Mouse (Mus musculus) central nervous system, embryonic 11.5 days (tissue): ENCODE results near the gene Vmn2r117. TPM values are rescaled to one million over a fixed set of nuclear protein-coding genes. Genes with fewer than 3 reads are reported as not detected.

Experiments
- polyA plus RNA-seq: library from polyadenylated mRNA; depleted of rRNA; stranded (reverse); fragments of >200 nt; gene quantifications from 2 replicates; pipeline ENCODE4 v1.2.3, GENCODE M21; 2012; rRNA removed

Vmn2r117 gene
- not detected in 2 replicates for polyA plus RNA-seq

DNA sequence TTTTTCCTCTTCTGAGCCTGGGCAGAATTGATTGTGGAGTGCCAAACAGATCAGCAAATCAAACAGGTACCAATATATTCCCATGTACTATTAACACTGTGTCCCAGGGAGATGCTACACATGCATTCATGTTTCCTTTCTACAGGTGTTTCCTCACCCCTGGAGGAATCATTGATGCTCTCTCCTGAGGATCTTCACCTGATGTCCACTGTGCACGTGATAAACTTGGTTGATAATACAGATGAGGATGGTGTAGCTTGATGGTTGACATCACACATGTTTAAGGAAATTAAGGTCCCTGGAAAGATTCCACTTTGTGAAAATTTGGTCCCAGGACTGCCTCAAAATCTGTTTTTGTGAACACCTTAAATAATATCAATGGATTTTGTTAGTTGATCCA lies at the start of gene Vmn2r117:
TSS of gene Vmn2r117 (minus strand) at position 101 of the 400 bp plus-strand sequence.

Other genes starting within 250 kb of the Vmn2r117 start
- not detected in 2 replicates for gene Vmn2r114, start 167.2 kb downstream of the Vmn2r117 start, polyA plus RNA-seq
- gene Vmn2r115, start 136.0 kb downstream of the Vmn2r117 start, polyA plus RNA-seq: not detected in 2 replicates
- not detected in 2 replicates for gene Vmn2r116, start 95.1 kb downstream of the Vmn2r117 start, polyA plus RNA-seq
- gene Zfp213, start 84.5 kb upstream of the Vmn2r117 start, polyA plus RNA-seq: 16.3 and 16.4 TPM in 2 replicates
- 30.8 and 32.9 TPM in 2 replicates for gene Zfp13, start 119.8 kb upstream of the Vmn2r117 start, polyA plus RNA-seq
- gene Zscan10, start 121.2 kb upstream of the Vmn2r117 start, polyA plus RNA-seq: 0.38 and 0.57 TPM in 2 replicates
- 0.74 and 1.1 TPM in 2 replicates for gene Mmp25, start 165.6 kb upstream of the Vmn2r117 start, polyA plus RNA-seq
- gene Bicdl2, start 180.8 kb upstream of the Vmn2r117 start, polyA plus RNA-seq: 0.19 and 0.22 TPM in 2 replicates
- gene Hcfc1r1, start 193.9 kb upstream of the Vmn2r117 start, polyA plus RNA-seq: 35.1 and 40.8 TPM in 2 replicates
- 44.0 and 45.6 TPM in 2 replicates for gene Thoc6, start 194.2 kb upstream of the Vmn2r117 start, polyA plus RNA-seq
- gene Tnfrsf12a, start 197.8 kb upstream of the Vmn2r117 start, polyA plus RNA-seq: 2.3 and 3.4 TPM in 2 replicates
- gene Cldn6, start 199.6 kb upstream of the Vmn2r117 start, polyA plus RNA-seq: 4.8 and 12.5 TPM in 2 replicates
- gene Cldn9, start 204.3 kb upstream of the Vmn2r117 start, polyA plus RNA-seq: 1.6 and 2.8 TPM in 2 replicates
- gene 1520401A03Rik, start 243.1 kb upstream of the Vmn2r117 start, polyA plus RNA-seq: 0.05 and 1.1 TPM in 2 replicates
- gene Pkmyt1, start 246.6 kb upstream of the Vmn2r117 start, polyA plus RNA-seq: 45.2 and 56.0 TPM in 2 replicates